Mouse (Mus musculus): Measurements from ENCODE around the gene Ttll12. TPM values are rescaled to one million over a fixed set of nuclear protein-coding genes. Genes with fewer than 3 reads are reported as not detected.

Ttll12 gene
- 10 to 100 TPM; 33.4 to 41.1 TPM for total RNA-seq (2021)
- long read RNA-seq, experiment 1, transcript Ttll12-201 (14 exons, 3,774 nt): major isoform, 28 of 37 reads
- long read RNA-seq, experiment 1, partial matches to known transcripts: 4 of 37 reads
- long read RNA-seq, experiment 1, other reads (novel, unspliced or antisense): 5 of 37 reads
- long read RNA-seq, experiment 2, transcript Ttll12-201 (14 exons, 3,774 nt): major isoform, 26 of 30 reads
- long read RNA-seq, experiment 2, partial matches to known transcripts: 1 of 30 reads
- long read RNA-seq, experiment 2, other reads (novel, unspliced or antisense): 3 of 30 reads

GRCm38 (mm10) chr15:83594513-83595363 lies at the start of gene Ttll12:
Ttll12 (minus strand) TSS chr15:83595157.
- peak; percentile 96 to 97 for DNase-seq

GRCm38 (mm10) chr15:83642518-83642917 lies 47.6 kb upstream of the Ttll12 start:
- DNase-seq: peak; percentile 38 to 43

GRCm38 (mm10) chr15:83640208-83640607 lies 45.3 kb upstream of the Ttll12 start:
- no peak for DNase-seq

- DNase-seq: no peak
Measured at GRCm38 (mm10) chr15:83639160-83639559, 44.2 kb upstream of the Ttll12 start.

GRCm38 (mm10) chr15:83638196-83638899 lies 43.4 kb upstream of the Ttll12 start:
- peak; percentile 50 to 65 for DNase-seq

GRCm38 (mm10) chr15:83636759-83637158 lies 41.8 kb upstream of the Ttll12 start:
- no peak for DNase-seq

GRCm38 (mm10) chr15:83635251-83635650 lies 40.3 kb upstream of the Ttll12 start:
- DNase-seq: no peak

GRCm38 (mm10) chr15:83634076-83634475 lies 39.1 kb upstream of the Ttll12 start:
- DNase-seq: no peak

- DNase-seq: no peak
Measured at GRCm38 (mm10) chr15:83631071-83631470, 36.1 kb upstream of the Ttll12 start.

- DNase-seq: no peak
Measured at GRCm38 (mm10) chr15:83629716-83630115, 34.8 kb upstream of the Ttll12 start.

GRCm38 (mm10) chr15:83626142-83626645 lies 31.2 kb upstream of the Ttll12 start:
- DNase-seq: no peak

- no peak for DNase-seq
Measured at GRCm38 (mm10) chr15:83615245-83615644, 20.3 kb upstream of the Ttll12 start.

- peak; percentile 79 to 83 for DNase-seq
Measured at GRCm38 (mm10) chr15:83607115-83607802, 12.3 kb upstream of the Ttll12 start.

GRCm38 (mm10) chr15:83606700-83607099 lies 11.7 kb upstream of the Ttll12 start:
- DNase-seq: no peak

- no peak for DNase-seq
Measured at GRCm38 (mm10) chr15:83606216-83606615, 11.3 kb upstream of the Ttll12 start.

- no peak for DNase-seq
Measured at GRCm38 (mm10) chr15:83603426-83603825, 8.5 kb upstream of the Ttll12 start.

GRCm38 (mm10) chr15:83603046-83603396 lies 8.1 kb upstream of the Ttll12 start:
- no peak for DNase-seq

- peak; percentile 49 to 63 for DNase-seq
Measured at GRCm38 (mm10) chr15:83602372-83603045, 7.6 kb upstream of the Ttll12 start.

GRCm38 (mm10) chr15:83601185-83601584 lies 6.2 kb upstream of the Ttll12 start:
- DNase-seq: no peak

- no peak for DNase-seq
Measured at GRCm38 (mm10) chr15:83596833-83597232, 1.9 kb upstream of the Ttll12 start.

GRCm38 (mm10) chr15:83595364-83595711 lies 381 bp upstream of the Ttll12 start:
- no peak for DNase-seq

Measured in adrenal gland, postnatal 36 days (tissue).